Mouse (Mus musculus) stomach, postnatal 0 days (tissue): ENCODE measurements around the gene Bsg.

ENCODE experiments used
- CTCF ChIP-seq: IDR thresholded peaks from 2 replicates; pipeline ENCODE4 v1.5.1; 2016; ENCODE audit warnings: antibody characterized with exemption, low read depth, mild to moderate bottlenecking, moderate library complexity
- EP300 ChIP-seq: optimal IDR thresholded peaks from 2 replicates; pipeline ENCODE3; 2016; ENCODE audit warnings: antibody characterized with exemption

DNA sequence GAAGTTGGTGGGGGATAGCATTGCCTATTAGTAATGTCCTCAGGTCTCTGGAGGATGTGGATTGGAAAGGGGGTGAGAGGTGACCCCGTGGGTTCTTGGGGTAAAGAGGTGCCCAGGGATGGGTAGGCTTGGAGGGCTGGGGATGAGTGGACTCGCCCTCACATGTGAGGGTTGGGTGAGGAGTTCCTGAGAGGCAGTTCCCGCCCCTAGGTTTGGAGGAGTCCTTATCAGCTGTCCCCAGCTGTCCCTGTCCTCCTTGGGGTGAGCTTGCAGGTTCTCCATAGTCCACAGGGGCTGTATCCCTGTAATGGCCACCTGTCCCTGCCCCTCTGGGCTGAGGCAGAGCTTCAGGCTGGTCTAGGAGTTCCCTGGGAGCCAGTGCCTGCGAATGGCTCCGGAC is 1.7 kb downstream of the Bsg start:
- TF ChIP-seq CTCF (no peak), EP300 (no peak)
